Mouse (Mus musculus): ENCODE measurements around the gene Mug2. TPM values are rescaled to one million over a fixed set of nuclear protein-coding genes. Genes with fewer than 3 reads are reported as not detected.
"Not testable (repeated sequence)": the region's sequence is repeated elsewhere in the genome, so short reads cannot be mapped to it uniquely, and the experiment has no call there.

Gene Mug2
- not detected in 2 replicates for polyA plus RNA-seq (2015; fragmentation: Nextera tagmentation; extraction: Ambion mirVana)

DNA sequence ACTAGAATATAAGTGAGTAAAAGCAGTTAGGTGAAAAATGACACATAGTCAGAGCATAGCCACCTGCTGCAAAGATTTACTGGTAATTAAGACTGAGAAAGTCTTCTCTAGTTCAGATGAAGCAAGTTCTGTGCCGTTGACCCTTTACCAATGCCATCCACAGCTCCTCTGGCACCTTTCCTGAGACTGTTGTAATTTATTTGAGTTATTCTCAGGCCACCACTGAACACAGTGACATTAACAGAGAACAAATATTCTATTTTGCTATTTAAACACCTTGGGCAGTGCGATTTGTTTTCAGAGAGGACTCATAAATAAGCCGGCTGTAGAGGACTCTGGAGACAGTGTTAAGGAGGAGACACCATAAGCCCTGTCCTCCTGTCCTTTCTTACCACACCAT is at the start of gene Mug2:
Gene Mug2, plus strand, starts transcription at position 301 of the 400 bp plus-strand sequence.
- not testable (repeated sequence) for H3K27me3 ChIP-seq (ENCODE audit: control insufficient read depth, insufficient read depth, low read depth, low read length); ATAC-seq; H3K9ac ChIP-seq (ENCODE audit: low read depth, low read length); H3K27ac ChIP-seq (ENCODE audit: low read length); H3K36me3 ChIP-seq (ENCODE audit: control insufficient read depth, insufficient read depth, low read length); H3K4me1 ChIP-seq (ENCODE audit: control insufficient read depth, insufficient read depth, low read length); H3K4me3 ChIP-seq (ENCODE audit: low read depth, low read length); H3K9me3 ChIP-seq (replicated peaks; ENCODE audit: control insufficient read depth, low read length, poor library complexity, severe bottlenecking); H3K4me2 ChIP-seq (ENCODE audit: low read length)
- WGBS = no CpG with 5 or more reads among the region's 3 CpGs

DNA sequence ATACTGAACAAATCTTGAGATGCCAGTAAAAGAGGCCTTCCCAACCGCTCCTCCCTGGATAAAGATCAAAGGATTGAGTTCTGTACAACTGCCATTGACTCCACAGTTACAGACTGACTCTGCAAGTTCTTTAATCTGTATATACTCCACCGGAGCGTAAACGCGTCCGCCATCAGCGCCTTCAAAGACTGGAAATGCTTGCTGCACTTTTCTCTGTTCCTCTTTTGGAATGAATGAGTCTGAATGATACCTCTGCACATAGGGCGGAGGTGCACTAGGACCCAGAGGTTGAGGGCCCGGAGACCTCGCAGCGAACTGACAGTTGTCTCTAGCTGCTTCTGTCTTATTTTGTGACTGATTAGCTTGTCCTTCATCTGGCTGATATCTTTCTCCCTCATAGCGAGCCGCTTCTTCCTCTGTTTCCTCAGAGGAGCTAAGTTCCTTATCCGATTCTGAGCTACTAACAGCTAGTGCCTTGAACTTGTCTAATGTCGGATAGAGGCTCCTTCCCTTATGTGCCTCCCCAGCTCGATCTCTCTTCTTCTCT is 48.7 kb upstream of the Mug2 start:
- not testable (repeated sequence) for H3K36me3 ChIP-seq (ENCODE audit: control insufficient read depth, insufficient read depth, low read length); H3K9me3 ChIP-seq (replicated peaks; ENCODE audit: control insufficient read depth, low read length, poor library complexity, severe bottlenecking); H3K4me2 ChIP-seq (ENCODE audit: low read length); H3K4me3 ChIP-seq (ENCODE audit: low read depth, low read length); H3K27ac ChIP-seq (ENCODE audit: low read length); H3K4me1 ChIP-seq (ENCODE audit: control insufficient read depth, insufficient read depth, low read length); H3K27me3 ChIP-seq (ENCODE audit: control insufficient read depth, insufficient read depth, low read depth, low read length); H3K9ac ChIP-seq (ENCODE audit: low read depth, low read length); ATAC-seq
- 93% methylated on average over 16 of the region's 16 CpGs for WGBS

DNA sequence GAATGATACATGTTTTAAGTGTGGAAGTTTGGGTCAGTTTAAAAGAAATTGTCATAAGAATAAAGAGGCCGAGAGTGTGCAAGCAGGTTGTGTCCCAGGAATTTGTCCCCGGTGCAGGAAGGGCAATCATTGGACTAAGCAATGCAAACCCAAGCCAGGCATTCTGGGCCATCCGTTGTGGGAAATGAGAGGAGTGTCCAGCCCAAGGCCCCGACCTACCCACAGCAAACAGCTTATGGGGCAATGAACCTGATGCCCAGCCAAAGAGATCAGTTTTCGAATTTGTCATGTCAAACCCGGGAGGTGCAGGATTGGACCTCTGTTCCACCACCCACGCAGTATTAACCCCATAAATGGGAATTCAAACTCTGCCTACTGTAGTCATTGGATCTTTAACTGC is 30.9 kb upstream of the Mug2 start:
- Histone ChIP-seq H3K9me3 (replicated peaks; ENCODE audit: control insufficient read depth, low read length, poor library complexity, severe bottlenecking) (peaks cover 7% of the 10 kb centered on the region; the same call in 1 of the 2 replicates), H3K4me3 (ENCODE audit: low read depth, low read length) (no peak overlapping the region), H3K36me3 (ENCODE audit: control insufficient read depth, insufficient read depth, low read length) (no peaks in the 10 kb centered on the region), H3K4me2 (ENCODE audit: low read length) (no peak overlapping the region), H3K27ac (ENCODE audit: low read length) (no peak overlapping the region), H3K4me1 (ENCODE audit: control insufficient read depth, insufficient read depth, low read length) (no peaks in the 10 kb centered on the region), H3K27me3 (ENCODE audit: control insufficient read depth, insufficient read depth, low read depth, low read length) (no peaks in the 10 kb centered on the region), H3K9ac (ENCODE audit: low read depth, low read length) (no peak overlapping the region)
- ATAC-seq = no peak
- WGBS = 80% methylated on average over 7 of the region's 7 CpGs

DNA sequence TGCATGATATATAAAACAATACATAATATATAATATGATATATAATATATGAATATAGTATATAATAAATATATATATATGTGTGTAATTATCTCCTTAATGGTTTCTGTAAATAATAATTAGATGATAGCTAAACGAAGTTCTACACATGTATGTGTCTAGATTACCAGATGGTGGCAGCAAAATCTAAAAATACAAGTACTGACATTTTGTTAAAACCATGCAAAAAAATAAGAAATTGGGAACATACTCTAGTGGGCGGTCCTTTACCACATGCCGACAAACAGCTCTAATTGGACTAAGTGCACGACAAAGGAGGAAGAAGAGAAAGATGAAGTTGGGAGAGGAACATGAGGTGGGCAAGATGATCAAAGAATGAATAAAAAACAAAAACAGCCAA is 94.3 kb downstream of the Mug2 start:
- no peak overlapping the region for H3K27ac ChIP-seq (ENCODE audit: low read length)
- no peaks in the 10 kb centered on the region for H3K27me3 ChIP-seq (ENCODE audit: control insufficient read depth, insufficient read depth, low read depth, low read length)
- 88% methylated on average over 4 of the region's 4 CpGs for WGBS
- no peaks in the 10 kb centered on the region for H3K9me3 ChIP-seq (replicated peaks; ENCODE audit: control insufficient read depth, low read length, poor library complexity, severe bottlenecking)
- ATAC-seq = no peak
- H3K9ac ChIP-seq (ENCODE audit: low read depth, low read length) = no peak overlapping the region
- H3K4me2 ChIP-seq (ENCODE audit: low read length) = no peak overlapping the region
- no peak overlapping the region for H3K4me3 ChIP-seq (ENCODE audit: low read depth, low read length)
- no peaks in the 10 kb centered on the region for H3K36me3 ChIP-seq (ENCODE audit: control insufficient read depth, insufficient read depth, low read length)
- no peaks in the 10 kb centered on the region for H3K4me1 ChIP-seq (ENCODE audit: control insufficient read depth, insufficient read depth, low read length)

DNA sequence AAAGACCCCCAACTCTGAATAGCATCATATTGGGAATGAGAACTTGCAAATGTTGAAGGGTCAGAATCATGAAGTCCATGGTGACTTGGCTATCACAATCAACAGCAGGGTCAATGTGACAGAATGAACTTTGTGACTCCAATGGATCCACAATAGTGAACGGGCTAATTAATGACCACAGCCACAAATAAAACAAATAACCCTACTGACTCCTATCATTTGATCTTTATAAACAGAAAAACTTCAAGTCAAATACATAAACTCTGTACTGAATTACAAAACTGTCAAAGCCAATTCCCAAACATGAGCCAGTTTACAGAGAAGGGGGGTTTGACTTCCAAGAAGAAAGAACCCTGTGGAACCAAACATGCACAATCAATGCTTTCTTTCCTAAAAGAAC is 95.1 kb downstream of the Mug2 start:
- Histone ChIP-seq H3K9ac (ENCODE audit: low read depth, low read length) (no peak overlapping the region), H3K9me3 (replicated peaks; ENCODE audit: control insufficient read depth, low read length, poor library complexity, severe bottlenecking) (no peaks in the 10 kb centered on the region), H3K36me3 (ENCODE audit: control insufficient read depth, insufficient read depth, low read length) (no peaks in the 10 kb centered on the region), H3K27me3 (ENCODE audit: control insufficient read depth, insufficient read depth, low read depth, low read length) (no peaks in the 10 kb centered on the region), H3K4me1 (ENCODE audit: control insufficient read depth, insufficient read depth, low read length) (no peaks in the 10 kb centered on the region), H3K4me3 (ENCODE audit: low read depth, low read length) (no peak overlapping the region), H3K4me2 (ENCODE audit: low read length) (no peak overlapping the region), H3K27ac (ENCODE audit: low read length) (no peak overlapping the region)
- no peak for ATAC-seq
- WGBS = 69% methylated on average over 1 of the region's 1 CpGs

DNA sequence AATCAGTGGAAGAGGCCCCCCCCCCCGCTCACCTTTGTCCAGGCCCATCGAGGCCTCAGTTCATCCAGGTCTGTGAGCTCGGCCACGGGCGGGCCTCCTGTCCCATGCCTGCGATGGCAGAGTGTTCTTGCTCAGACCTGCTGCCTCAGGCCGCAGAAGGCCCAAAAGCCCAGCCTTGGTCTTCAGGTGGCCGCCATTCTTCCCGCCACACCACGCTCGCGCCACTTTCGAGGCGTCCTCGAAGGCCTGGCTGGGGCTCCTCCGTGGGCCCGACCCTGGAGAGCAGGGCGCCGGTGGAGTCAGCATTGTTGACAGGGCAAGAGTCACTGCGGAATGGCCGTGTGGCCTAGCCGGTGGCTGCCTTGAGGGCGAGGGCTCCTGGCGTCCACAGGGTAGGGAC is 110.4 kb downstream of the Mug2 start:
- Histone ChIP-seq H3K27me3 (ENCODE audit: control insufficient read depth, insufficient read depth, low read depth, low read length) (no peaks in the 10 kb centered on the region), H3K4me1 (ENCODE audit: control insufficient read depth, insufficient read depth, low read length) (no peaks in the 10 kb centered on the region), H3K9me3 (replicated peaks; ENCODE audit: control insufficient read depth, low read length, poor library complexity, severe bottlenecking) (peaks cover 2% of the 10 kb centered on the region; the same call in 1 of the 2 replicates), H3K27ac (ENCODE audit: low read length) (no peak overlapping the region), H3K4me3 (ENCODE audit: low read depth, low read length) (no peak overlapping the region), H3K4me2 (ENCODE audit: low read length) (no peak overlapping the region), H3K36me3 (ENCODE audit: control insufficient read depth, insufficient read depth, low read length) (no peaks in the 10 kb centered on the region), H3K9ac (ENCODE audit: low read depth, low read length) (no peak overlapping the region)
- WGBS = 94% methylated on average over 23 of the region's 24 CpGs
- ATAC-seq = no peak

DNA sequence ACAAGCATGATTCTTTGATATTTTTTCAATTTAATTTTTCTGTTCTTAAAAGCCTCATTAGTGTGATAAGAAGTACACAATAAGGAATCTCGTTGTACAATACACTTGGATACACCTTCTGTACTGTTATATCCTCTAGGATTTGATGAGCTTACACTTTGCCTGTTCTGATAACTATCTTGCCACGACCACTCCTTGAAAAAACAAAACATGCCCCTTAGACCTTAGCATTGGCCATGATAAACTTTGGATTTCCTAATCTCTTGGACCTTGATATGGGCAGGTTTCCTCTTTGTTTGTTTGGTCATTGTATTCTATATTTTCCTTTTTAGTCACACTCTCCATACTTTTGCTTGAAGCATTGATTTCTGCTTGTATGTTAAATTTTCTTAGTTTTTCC is 123.0 kb downstream of the Mug2 start:
- H3K27ac ChIP-seq (ENCODE audit: low read length) = no peak overlapping the region
- no peak for ATAC-seq
- no peaks in the 10 kb centered on the region for H3K4me1 ChIP-seq (ENCODE audit: control insufficient read depth, insufficient read depth, low read length)
- no peak overlapping the region for H3K4me3 ChIP-seq (ENCODE audit: low read depth, low read length)
- no peaks in the 10 kb centered on the region for H3K27me3 ChIP-seq (ENCODE audit: control insufficient read depth, insufficient read depth, low read depth, low read length)
- no peak overlapping the region for H3K9ac ChIP-seq (ENCODE audit: low read depth, low read length)
- H3K36me3 ChIP-seq (ENCODE audit: control insufficient read depth, insufficient read depth, low read length) = no peaks in the 10 kb centered on the region
- 65% methylated on average over 2 of the region's 2 CpGs for WGBS
- no peaks in the 10 kb centered on the region; the same call in 1 of the 2 replicates for H3K9me3 ChIP-seq (replicated peaks; ENCODE audit: control insufficient read depth, low read length, poor library complexity, severe bottlenecking)
- no peak overlapping the region for H3K4me2 ChIP-seq (ENCODE audit: low read length)

Other genes starting within 250 kb of the Mug2 start
- not detected in 2 replicates for gene Mug1, start 168.2 kb upstream of the Mug2 start, polyA plus RNA-seq (2015; fragmentation: Nextera tagmentation; extraction: Ambion mirVana)